Mouse (Mus musculus) cerebellum, adult 2 months (tissue): ENCODE data around the gene Sh3gl2.

ENCODE experiments used
- CTCF ChIP-seq: fragments of 200-500 bp; IDR thresholded peaks from 2 replicates; pipeline ENCODE4 v1.5.1; 2011; ENCODE audit warnings: low read depth, mild to moderate bottlenecking, control low read depth, low read length, moderate library complexity, borderline replicate concordance; ENCODE audit not compliant: insufficient read depth
- POLR2A ChIP-seq: fragments of 200-500 bp; IDR thresholded peaks from 2 replicates; pipeline ENCODE4 v1.6.1; 2011; ENCODE audit warnings: low read length, control low read depth, borderline replicate concordance; ENCODE audit not compliant: insufficient read depth

GRCm38 (mm10) chr4:85198431-85198830 lies 6.5 kb upstream of the Sh3gl2 start:
- TF ChIP-seq CTCF (no peak), POLR2A (no peak)
